Mouse (Mus musculus): ENCODE measurements around the gene Kri1. TPM values are rescaled to one million over a fixed set of nuclear protein-coding genes. Genes with fewer than 3 reads are reported as not detected.
"Not testable (repeated sequence)": the region's sequence is repeated elsewhere in the genome, so short reads cannot be mapped to it uniquely, and the experiment has no call there.

Kri1 gene
- total RNA-seq, 2 experiments from 2014 or later = 18.9 to 19.7 TPM

GRCm38 (mm10) chr9:21276307-21276706 is 11.5 kb downstream of the Kri1 start:
- intact Hi-C loops (cut with DNase I) = no loop called here
- no peak for DNase-seq

- intact Hi-C loops (cut with DNase I) = no loop called here
- DNase-seq = no peak
Measured at GRCm38 (mm10) chr9:21275727-21276126, 12.0 kb downstream of the Kri1 start.

GRCm38 (mm10) chr9:21275013-21275710 is 12.6 kb downstream of the Kri1 start:
- DNase-seq = no peak
- intact Hi-C loops (cut with DNase I) = no loop called here

- DNase-seq = no peak
- intact Hi-C loops (cut with DNase I) = no loop called here
Measured at GRCm38 (mm10) chr9:21274336-21274735, 13.4 kb downstream of the Kri1 start.

GRCm38 (mm10) chr9:21273520-21274228 is 14.1 kb downstream of the Kri1 start:
- DNase-seq = no peak
- intact Hi-C loops (cut with DNase I) = no loop called here

- DNase-seq = no peak
- intact Hi-C loops (cut with DNase I) = no loop called here
Measured at GRCm38 (mm10) chr9:21273094-21273493, 14.7 kb downstream of the Kri1 start.

- DNase-seq = no peak
- intact Hi-C loops (cut with DNase I) = no loop called here
Measured at GRCm38 (mm10) chr9:21272391-21272790, 15.4 kb downstream of the Kri1 start.

GRCm38 (mm10) chr9:21269590-21269989 is 18.2 kb downstream of the Kri1 start:
- intact Hi-C loops (cut with DNase I) = loop anchor here (2.0 kb wide), 1 partner anchor 17 kb away; the partner anchor contains the start of gene Kri1

GRCm38 (mm10) chr9:21268305-21268704 is 19.5 kb downstream of the Kri1 start:
- intact Hi-C loops (cut with DNase I) = loop anchor here (2.0 kb wide), 1 partner anchor 18 kb away; the partner anchor contains the start of gene Kri1
- no peak for DNase-seq

More at GRCm38 (mm10) chr9:21269590-21269989, 18.2 kb downstream of the Kri1 start:
- DNase-seq = not testable (repeated sequence)

- no peak for DNase-seq
- intact Hi-C loops (cut with DNase I) = no loop called here
Measured at GRCm38 (mm10) chr9:21266889-21267288, 20.9 kb downstream of the Kri1 start.

GRCm38 (mm10) chr9:21265611-21266010 is 22.2 kb downstream of the Kri1 start:
- intact Hi-C loops (cut with DNase I) = loop anchor here (1.0 kb wide), 1 partner anchor 27 kb away; no protein-coding TSS in a partner anchor

GRCm38 (mm10) chr9:21265000-21265561 is 22.7 kb downstream of the Kri1 start, which contains the start of gene Atg4d:
Gene Atg4d (plus strand): TSS chr9:21265293.
- DNase-seq = peak; percentile 99
- intact Hi-C loops (cut with DNase I) = loop anchor here (1.0 kb wide), 1 partner anchor 27 kb away; no protein-coding TSS in a partner anchor

More at GRCm38 (mm10) chr9:21265611-21266010, 22.2 kb downstream of the Kri1 start:
- DNase-seq = peak in 1 of 2 experiments; percentile 34

- no peak for DNase-seq
- intact Hi-C loops (cut with DNase I) = no loop called here
Measured at GRCm38 (mm10) chr9:21264272-21264999, 23.3 kb downstream of the Kri1 start.

- intact Hi-C loops (cut with DNase I) = no loop called here
- DNase-seq = no peak
Measured at GRCm38 (mm10) chr9:21261831-21262230, 25.9 kb downstream of the Kri1 start.

- DNase-seq = no peak
Measured at GRCm38 (mm10) chr9:21260491-21261040, 27.2 kb downstream of the Kri1 start.

GRCm38 (mm10) chr9:21256349-21256748 is 31.4 kb downstream of the Kri1 start:
- DNase-seq; intact Hi-C loops (cut with DNase I): not testable (repeated sequence)

More at GRCm38 (mm10) chr9:21260491-21261040, 27.2 kb downstream of the Kri1 start:
- intact Hi-C loops (cut with DNase I) = no loop called here

GRCm38 (mm10) chr9:21254690-21255089 is 33.1 kb downstream of the Kri1 start:
- intact Hi-C loops (cut with DNase I) = no loop called here
- no peak for DNase-seq

GRCm38 (mm10) chr9:21251116-21251735 is 36.5 kb downstream of the Kri1 start:
- intact Hi-C loops (cut with DNase I) = no loop called here
- no peak for DNase-seq

- intact Hi-C loops (cut with DNase I) = no loop called here
- DNase-seq = peak; percentile 43 to 54
Measured at GRCm38 (mm10) chr9:21250509-21250908, 37.3 kb downstream of the Kri1 start.
